Mouse (Mus musculus) cerebellum, adult (tissue): Measurements from ENCODE around the gene Prkce.

Source experiments
- ATAC-seq: cut with Nextera tagmentation; 2 replicates; pipeline ENCODE4 v1.9.2; 2017; ENCODE audit warnings: mild to moderate bottlenecking, moderate library complexity, mixed read lengths; ENCODE audit not compliant: insufficient number of reproducible peaks, low FRiP score, low TSS enrichment

The Prkce gene

GRCm38 (mm10) chr17:86167320-86168230 is at the start of gene Prkce:
TSS of gene Prkce (plus strand) at chr17:86167785.
- peak; percentile 45 for ATAC-seq

- no peak for ATAC-seq
These were observed 44.4 kb upstream of the Prkce start for GRCm38 (mm10) chr17:86123146-86123545.

- ATAC-seq: no peak
These were observed 41.7 kb upstream of the Prkce start for GRCm38 (mm10) chr17:86125908-86126307.

GRCm38 (mm10) chr17:86128198-86128597 is 39.4 kb upstream of the Prkce start:
- ATAC-seq: no peak

- ATAC-seq: no peak
These were observed 35.1 kb upstream of the Prkce start for GRCm38 (mm10) chr17:86132534-86132933.

- ATAC-seq: no peak
These were observed 33.1 kb upstream of the Prkce start for GRCm38 (mm10) chr17:86134461-86134860.

GRCm38 (mm10) chr17:86135835-86136234 is 31.8 kb upstream of the Prkce start:
- ATAC-seq: no peak

DNA sequence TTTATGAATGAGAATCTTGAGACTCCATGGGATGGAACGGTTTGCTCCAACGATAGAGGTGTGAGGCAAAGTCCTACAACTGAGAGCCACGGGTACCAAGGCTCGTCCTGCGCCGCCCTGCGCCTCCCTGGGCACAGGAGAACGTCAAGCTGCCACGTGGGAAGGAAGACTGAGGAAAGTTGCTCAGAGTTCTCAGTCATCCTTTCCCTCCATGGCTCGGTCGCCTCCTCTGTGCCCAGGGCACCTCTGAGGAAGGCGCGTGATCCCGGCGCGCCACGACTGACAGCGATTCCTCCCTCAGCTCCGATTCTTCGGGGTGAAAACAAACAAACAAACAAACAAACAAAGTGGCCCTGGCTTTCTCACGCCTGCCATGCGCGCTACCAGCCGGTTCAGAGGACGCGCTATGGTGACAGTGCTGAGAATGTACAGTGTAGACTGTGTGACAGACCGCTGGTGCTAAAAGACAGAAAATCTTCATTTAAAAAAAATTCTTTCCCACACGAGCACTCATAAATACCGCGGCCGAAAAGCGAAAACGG is 23.0 kb upstream of the Prkce start:
- peak; percentile 51 for ATAC-seq

DNA sequence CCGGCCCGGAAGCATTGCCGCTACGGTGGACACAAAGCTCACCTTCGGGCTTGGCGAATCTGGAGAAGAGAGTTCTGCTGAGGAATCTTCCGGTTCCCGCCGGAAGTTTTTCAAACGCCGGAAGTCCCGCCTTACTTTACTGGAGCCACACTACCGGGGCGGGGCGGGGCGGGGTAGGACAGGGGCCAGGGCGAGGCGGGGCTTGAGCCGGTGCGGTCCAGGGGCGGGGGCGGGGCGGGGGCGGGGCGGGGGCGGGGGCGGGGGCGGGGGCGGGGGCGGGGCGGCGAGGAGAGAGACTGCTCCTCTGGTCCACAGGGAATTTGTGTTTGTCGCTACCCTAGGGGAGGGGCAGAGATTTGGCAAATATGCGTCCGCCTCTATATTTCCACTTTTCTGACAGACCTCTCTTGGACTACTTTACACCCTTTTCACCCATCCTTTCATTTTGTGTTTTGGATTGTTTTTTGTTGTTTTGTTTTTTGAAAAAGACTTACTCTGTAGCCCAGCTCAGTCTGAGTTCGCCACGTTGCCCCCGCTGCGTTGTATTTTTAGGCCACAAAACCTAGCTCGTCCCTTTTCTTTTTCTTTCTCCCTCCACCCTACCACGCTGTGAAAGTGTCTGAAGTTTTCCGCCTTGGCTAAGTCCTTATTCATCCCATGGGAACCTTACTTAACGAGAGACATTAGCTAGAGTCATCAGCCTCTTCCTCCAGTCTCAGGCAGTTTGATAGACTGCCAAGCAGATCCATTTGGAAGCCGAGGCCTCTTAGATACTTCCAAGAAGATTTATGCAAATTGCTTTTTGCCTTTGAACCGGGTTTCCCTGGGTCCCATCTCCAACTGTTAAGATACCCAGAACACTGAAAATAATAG is 22.3 kb upstream of the Prkce start, which contains the start of gene Srbd1:
TSS of gene Srbd1 (minus strand) at position 97 of the 873 bp plus-strand sequence.
- peak; percentile 78 for ATAC-seq

GRCm38 (mm10) chr17:86149726-86150125 is 17.9 kb upstream of the Prkce start:
- no peak for ATAC-seq

GRCm38 (mm10) chr17:86150867-86151348 is 16.7 kb upstream of the Prkce start:
- ATAC-seq: peak; percentile 99

GRCm38 (mm10) chr17:86156999-86157398 is 10.6 kb upstream of the Prkce start:
- no peak for ATAC-seq

DNA sequence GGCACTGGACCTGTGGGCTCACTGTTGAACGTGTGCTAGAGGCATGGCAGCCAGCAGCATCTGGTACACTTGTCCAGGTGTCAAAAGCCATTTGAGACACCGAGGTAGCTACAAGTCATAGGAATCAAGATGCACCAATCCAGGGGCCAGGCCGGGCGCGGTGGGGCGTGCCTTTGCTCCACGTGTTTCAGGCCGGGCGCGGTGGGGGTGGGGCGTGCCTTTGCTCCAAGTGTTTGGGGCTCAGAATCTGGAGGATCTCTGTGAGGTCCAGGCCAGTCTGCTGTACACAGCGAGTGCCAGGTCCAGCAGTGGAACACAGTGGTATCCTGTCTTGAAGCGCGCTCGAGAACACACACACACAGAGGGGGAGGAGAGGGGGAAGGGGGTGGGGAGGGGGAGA is 4.9 kb upstream of the Prkce start:
- no peak for ATAC-seq

DNA sequence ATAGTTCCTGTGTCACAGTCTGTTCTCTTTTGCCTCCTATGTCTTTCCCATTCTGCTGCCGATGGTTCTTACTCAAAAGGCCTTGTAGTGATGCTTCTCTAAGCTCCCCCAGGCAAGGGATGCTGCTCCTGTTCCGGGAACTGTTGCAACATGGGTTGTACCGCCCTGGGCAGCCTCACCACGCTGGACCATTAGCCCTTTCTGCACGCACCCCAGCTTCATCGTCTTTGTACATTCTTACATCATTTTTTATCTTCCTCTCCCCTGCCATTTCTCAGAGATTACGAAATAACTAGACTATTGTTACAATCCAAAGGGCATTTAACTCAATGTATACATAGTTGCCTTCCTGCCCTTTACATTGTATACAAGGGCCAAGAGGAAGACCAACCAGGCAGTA is 3.2 kb upstream of the Prkce start:
- ATAC-seq: no peak

GRCm38 (mm10) chr17:86166051-86166566 is 1.5 kb upstream of the Prkce start:
- ATAC-seq: no peak; the same call in 1 of the 2 replicates

DNA sequence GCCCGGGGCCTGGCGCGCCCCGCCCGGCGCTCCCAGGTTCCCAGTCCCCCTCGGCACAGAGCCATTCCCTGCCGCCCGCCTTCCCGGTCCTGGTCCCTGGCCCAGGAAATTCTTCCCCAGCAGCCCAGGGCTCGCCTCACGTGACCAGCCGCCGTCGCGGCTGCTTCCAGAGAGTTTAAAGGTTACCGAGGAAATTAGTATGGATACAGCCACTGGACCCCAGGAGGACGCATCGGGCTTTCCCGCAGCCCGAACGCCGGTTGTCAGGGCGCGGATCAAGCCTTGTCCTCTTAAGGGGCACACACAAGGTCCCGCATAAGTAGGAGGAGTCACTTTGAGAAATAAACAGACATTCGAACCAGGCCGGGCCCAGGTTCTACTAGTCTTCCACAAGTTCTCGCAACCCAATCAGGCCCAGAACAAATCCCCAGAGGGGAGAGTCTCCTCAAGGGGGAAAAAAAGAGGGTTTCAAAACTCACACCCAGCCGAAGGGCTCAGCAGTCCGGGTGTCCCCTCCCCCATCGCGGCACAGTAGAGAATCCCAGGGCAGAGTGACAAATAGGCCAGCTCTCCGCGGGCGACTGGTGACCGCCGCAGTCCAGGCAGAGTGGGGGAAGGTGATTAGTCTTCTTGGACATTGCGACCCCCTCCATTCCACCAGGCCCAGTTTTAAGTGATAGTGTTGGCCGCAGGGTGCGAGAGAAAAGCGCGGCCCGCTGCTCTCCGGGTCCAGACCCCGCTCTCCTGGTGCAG is 842 bp upstream of the Prkce start:
- ATAC-seq: peak; percentile 16; the same call in 1 of the 2 replicates

DNA sequence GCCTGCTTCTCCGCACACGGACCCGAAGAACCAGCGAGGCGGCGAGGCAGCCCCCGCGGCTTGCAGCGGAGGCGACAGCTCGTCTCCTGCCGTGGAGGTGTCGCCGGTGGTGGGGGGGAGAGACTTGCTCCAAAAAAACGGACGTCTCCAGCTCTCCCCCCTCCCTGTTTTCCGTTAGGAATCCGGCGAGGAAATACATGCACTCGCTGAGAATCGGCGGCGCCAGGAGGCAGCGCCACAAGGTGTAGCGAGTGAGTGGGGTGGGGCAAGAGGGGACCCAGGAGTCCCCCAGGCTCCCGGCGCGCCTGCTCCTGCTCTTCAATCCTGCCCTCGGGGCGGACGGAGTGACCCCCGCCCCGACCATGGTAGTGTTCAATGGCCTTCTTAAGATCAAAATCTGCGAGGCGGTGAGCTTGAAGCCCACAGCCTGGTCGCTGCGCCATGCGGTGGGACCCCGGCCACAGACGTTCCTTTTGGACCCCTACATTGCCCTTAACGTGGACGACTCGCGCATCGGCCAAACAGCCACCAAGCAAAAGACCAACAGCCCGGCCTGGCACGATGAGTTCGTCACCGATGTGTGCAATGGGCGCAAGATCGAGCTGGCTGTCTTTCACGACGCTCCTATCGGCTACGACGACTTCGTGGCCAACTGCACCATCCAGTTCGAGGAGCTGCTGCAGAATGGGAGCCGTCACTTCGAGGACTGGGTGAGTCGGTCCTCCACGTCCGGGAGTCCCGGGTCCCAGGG is 821 bp downstream of the Prkce start:
- no peak for ATAC-seq

DNA sequence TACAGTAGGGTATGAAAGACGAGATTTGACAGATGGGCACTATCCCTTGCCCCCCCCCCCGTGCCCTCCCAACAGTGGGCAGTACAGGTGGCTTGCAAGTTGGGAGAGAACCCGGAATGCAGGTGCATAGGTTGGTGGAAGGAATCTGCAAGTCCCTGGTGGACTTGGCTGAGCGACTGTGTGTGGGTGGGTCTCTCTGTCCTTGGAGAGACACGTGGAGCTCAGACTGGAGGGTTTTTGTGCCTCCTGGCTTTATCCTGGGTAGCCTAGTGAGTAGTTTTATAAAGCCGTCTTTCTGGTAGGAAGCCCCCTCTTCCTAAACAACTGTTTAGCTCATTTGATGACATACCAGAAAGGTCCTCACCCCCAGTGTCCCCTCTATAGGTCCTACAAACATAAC is 1.5 kb downstream of the Prkce start:
- ATAC-seq: 0 out of 2 replicates have a peak, but pooled peaks have one; percentile 4
